Mouse (Mus musculus) hindbrain, embryonic 10.5 days (tissue): ENCODE data around the gene Stxbp6. TPM values are rescaled to one million over a fixed set of nuclear protein-coding genes. Genes with fewer than 3 reads are reported as not detected.
"Not testable (repeated sequence)": the region's sequence is repeated elsewhere in the genome, so short reads cannot be mapped to it uniquely, and the experiment has no call there.

ENCODE experiments used
- DNase-seq: peaks from one replicate; pipeline ENCODE4 v3.0.0-alpha.2; 2017; ENCODE audit warnings: low spot score
- H3K27ac ChIP-seq: fragments of 300-500 bp; sonication (generic); 2 replicates; pipeline ENCODE4 v1.5.1; 2016; ENCODE audit warnings: mild to moderate bottlenecking, moderate library complexity
- H3K27me3 ChIP-seq: fragments of 300-500 bp; sonication (generic); 2 replicates; pipeline ENCODE4 v1.6.1; 2016; ENCODE audit warnings: mild to moderate bottlenecking; ENCODE audit not compliant: poor library complexity, insufficient read depth, severe bottlenecking
- H3K36me3 ChIP-seq: fragments of 300-500 bp; sonication (generic); 2 replicates; pipeline ENCODE4 v1.6.1; 2016; ENCODE audit warnings: mild to moderate bottlenecking, moderate library complexity
- H3K4me1 ChIP-seq: fragments of 300-500 bp; sonication (generic); replicated peaks from 2 replicates; pipeline ENCODE4 v1.6.1; 2016; ENCODE audit warnings: mild to moderate bottlenecking
- H3K4me3 ChIP-seq: fragments of 300-500 bp; sonication (generic); 2 replicates; pipeline ENCODE4 v1.5.1; 2016; ENCODE audit warnings: mild to moderate bottlenecking, moderate library complexity
- H3K9me3 ChIP-seq: fragments of 300-500 bp; sonication (generic); 2 replicates; pipeline ENCODE4 v1.6.1; 2016; ENCODE audit warnings: mild to moderate bottlenecking, moderate library complexity
- WGBS: fragments of 180-500 bp; shearing (Covaris S2); methylation state at CpG from one replicate; pipeline ENCODE4 v1.1.7; 2016; 5-methylcytosine and 5-hydroxymethylcytosine counted together
- polyA plus RNA-seq: library from polyadenylated mRNA; unstranded; fragments of >200 nt; fragmentation: Nextera tagmentation; extraction: Ambion mirVana; gene quantifications from 2 replicates; pipeline ENCODE4 v1.2.1, GENCODE M21; 2016

Stxbp6 gene
- polyA plus RNA-seq, 1 experiment from 2014 or later = 14.9 TPM

DNA sequence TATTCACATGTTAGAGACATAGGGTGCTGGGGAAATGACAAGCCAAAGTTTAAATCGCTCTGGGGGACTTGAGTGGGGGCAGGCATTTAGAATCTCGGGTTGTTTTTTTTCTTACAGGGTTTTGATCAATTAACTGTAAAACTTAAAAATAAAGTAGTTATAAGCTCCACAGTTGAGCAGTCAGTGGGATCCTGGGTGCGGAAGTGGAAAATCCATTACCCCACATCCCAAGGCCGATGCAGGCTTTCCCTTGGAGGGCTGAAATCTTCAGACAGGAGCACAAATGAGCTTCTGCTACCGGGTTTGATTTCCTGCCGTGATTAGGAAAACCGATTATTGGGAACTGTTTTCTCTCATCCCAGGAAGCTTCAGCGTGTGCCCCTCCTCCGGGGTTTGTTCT lies 26.8 kb downstream of the Stxbp6 start:
- H3K36me3 ChIP-seq, DNase-seq, H3K27ac ChIP-seq, H3K27me3 ChIP-seq, H3K4me3 ChIP-seq, H3K4me1 ChIP-seq, H3K9me3 ChIP-seq: not testable (repeated sequence)
- 31% methylated on average over 9 of the region's 9 CpGs for WGBS

GRCm38 (mm10) chr12:45047172-45047571 lies 27.3 kb downstream of the Stxbp6 start:
- peaks cover 6% of the 10 kb centered on the region for H3K4me1 ChIP-seq
- H3K9me3 ChIP-seq = no peaks in the 10 kb centered on the region
- 86% methylated on average over 4 of the region's 4 CpGs for WGBS
- no peaks in the 10 kb centered on the region for H3K36me3 ChIP-seq
- DNase-seq = no peak
- H3K27ac ChIP-seq = no peak overlapping the region
- H3K27me3 ChIP-seq = no peaks in the 10 kb centered on the region
- no peak overlapping the region for H3K4me3 ChIP-seq

- DNase-seq = no peak
- Histone ChIP-seq H3K27me3 (no peaks in the 10 kb centered on the region), H3K4me3 (no peak overlapping the region), H3K9me3 (no peaks in the 10 kb centered on the region), H3K36me3 (no peaks in the 10 kb centered on the region), H3K27ac (no peak overlapping the region), H3K4me1 (peaks cover 8% of the 10 kb centered on the region)
- 99% methylated on average over 1 of the region's 1 CpGs for WGBS
Measured at GRCm38 (mm10) chr12:45044581-45044980, 29.9 kb downstream of the Stxbp6 start.

- no peaks in the 10 kb centered on the region for H3K27me3 ChIP-seq
- no peak for DNase-seq
- no peaks in the 10 kb centered on the region for H3K9me3 ChIP-seq
- 0 out of 2 replicates have a peak overlapping the region, but pooled peaks have one; percentile 29 for H3K27ac ChIP-seq
- H3K4me3 ChIP-seq = no peak overlapping the region
- H3K36me3 ChIP-seq = no peaks in the 10 kb centered on the region
- WGBS = 75% methylated on average over 10 of the region's 10 CpGs
- peaks cover 8% of the 10 kb centered on the region for H3K4me1 ChIP-seq
Measured at GRCm38 (mm10) chr12:45042591-45043091, 31.9 kb downstream of the Stxbp6 start.

GRCm38 (mm10) chr12:45037496-45037895 lies 37.0 kb downstream of the Stxbp6 start:
- H3K36me3 ChIP-seq = no peaks in the 10 kb centered on the region
- H3K9me3 ChIP-seq = no peaks in the 10 kb centered on the region
- H3K27ac ChIP-seq = no peak overlapping the region
- no peak for DNase-seq
- H3K27me3 ChIP-seq = no peaks in the 10 kb centered on the region
- H3K4me3 ChIP-seq = no peak overlapping the region
- peaks cover 5% of the 10 kb centered on the region for H3K4me1 ChIP-seq
- 86% methylated on average over 1 of the region's 1 CpGs for WGBS

DNA sequence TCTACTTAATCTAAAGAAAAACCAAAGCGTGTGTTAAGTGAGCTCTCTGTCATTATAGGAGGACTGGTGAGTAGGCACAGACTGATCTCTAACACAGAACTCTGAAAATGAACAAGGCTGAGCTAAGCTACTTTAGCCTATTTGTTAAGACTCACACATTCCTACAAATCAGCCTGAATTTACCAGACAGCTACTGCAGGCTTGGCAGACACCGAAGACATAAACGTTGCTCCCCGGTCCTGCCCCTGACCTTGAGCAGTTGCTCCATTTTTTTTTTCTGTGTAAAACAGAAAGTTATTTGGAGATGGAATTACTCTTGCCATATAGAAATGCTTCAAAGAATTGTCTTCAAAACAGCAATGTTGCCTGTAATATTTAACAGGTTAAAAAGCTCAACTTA lies 37.4 kb downstream of the Stxbp6 start:
- Histone ChIP-seq H3K27ac (no peak overlapping the region), H3K36me3 (no peaks in the 10 kb centered on the region), H3K9me3 (no peaks in the 10 kb centered on the region), H3K27me3 (no peaks in the 10 kb centered on the region), H3K4me3 (no peak overlapping the region), H3K4me1 (peaks cover under 1% of the 10 kb centered on the region; the same call in 1 of the 2 replicates)
- WGBS = 85% methylated on average over 4 of the region's 4 CpGs
- no peak for DNase-seq

- no peak overlapping the region for H3K4me3 ChIP-seq
- H3K27ac ChIP-seq = no peak overlapping the region
- H3K9me3 ChIP-seq = no peaks in the 10 kb centered on the region
- H3K4me1 ChIP-seq = no peaks in the 10 kb centered on the region
- 86% methylated on average over 3 of the region's 3 CpGs for WGBS
- no peaks in the 10 kb centered on the region for H3K27me3 ChIP-seq
- H3K36me3 ChIP-seq = no peaks in the 10 kb centered on the region
- DNase-seq = no peak
Measured at GRCm38 (mm10) chr12:45030681-45031080, 43.8 kb downstream of the Stxbp6 start.

DNA sequence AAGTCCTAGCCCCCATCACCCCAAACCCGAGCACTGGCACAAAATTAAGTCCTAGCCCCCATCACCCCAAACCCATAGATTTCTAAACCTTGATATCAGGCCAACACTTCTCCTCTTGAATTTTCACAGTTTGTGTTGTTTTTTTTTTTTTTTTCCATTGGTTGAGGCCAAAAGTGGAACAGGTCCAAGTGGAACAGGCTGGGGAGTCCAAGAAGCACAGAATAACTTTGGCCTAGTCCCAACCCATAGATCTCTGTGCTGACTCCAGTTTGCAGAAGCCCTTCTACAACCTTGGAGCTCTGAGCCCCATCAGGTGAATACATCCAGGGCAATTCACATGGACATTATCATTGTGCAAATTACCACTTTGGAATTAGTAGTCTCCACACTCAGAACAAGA lies 48.2 kb downstream of the Stxbp6 start:
- no peak overlapping the region for H3K27ac ChIP-seq
- WGBS = 70% methylated on average over 1 of the region's 1 CpGs
- H3K36me3 ChIP-seq = no peaks in the 10 kb centered on the region
- H3K9me3 ChIP-seq = no peaks in the 10 kb centered on the region
- H3K27me3 ChIP-seq = no peaks in the 10 kb centered on the region
- H3K4me1 ChIP-seq = no peaks in the 10 kb centered on the region
- no peak overlapping the region for H3K4me3 ChIP-seq
- no peak for DNase-seq

DNA sequence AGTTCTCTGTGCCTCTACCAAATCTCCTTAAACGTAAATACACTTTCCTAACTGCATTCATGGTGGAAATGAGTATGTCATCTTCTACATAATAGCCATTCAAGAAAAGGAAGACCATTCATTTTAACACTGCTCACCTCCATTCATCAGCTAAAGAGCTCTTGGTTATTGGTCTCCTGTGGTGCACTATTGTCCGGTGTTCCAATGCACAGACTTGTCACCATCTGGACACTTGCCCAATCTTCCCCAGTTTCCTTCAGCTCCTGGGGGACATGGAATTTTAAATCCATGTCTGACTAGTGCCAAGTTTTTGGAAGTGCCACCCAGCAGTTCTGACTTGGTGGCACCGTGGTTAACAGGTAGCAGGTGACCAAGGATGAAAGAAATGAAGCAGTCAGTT lies 54.5 kb downstream of the Stxbp6 start:
- 72% methylated on average over 3 of the region's 3 CpGs for WGBS
- no peak for DNase-seq
- Histone ChIP-seq H3K36me3 (no peaks in the 10 kb centered on the region), H3K4me1 (no peaks in the 10 kb centered on the region), H3K4me3 (no peak overlapping the region), H3K9me3 (no peaks in the 10 kb centered on the region), H3K27me3 (no peaks in the 10 kb centered on the region), H3K27ac (no peak overlapping the region)

DNA sequence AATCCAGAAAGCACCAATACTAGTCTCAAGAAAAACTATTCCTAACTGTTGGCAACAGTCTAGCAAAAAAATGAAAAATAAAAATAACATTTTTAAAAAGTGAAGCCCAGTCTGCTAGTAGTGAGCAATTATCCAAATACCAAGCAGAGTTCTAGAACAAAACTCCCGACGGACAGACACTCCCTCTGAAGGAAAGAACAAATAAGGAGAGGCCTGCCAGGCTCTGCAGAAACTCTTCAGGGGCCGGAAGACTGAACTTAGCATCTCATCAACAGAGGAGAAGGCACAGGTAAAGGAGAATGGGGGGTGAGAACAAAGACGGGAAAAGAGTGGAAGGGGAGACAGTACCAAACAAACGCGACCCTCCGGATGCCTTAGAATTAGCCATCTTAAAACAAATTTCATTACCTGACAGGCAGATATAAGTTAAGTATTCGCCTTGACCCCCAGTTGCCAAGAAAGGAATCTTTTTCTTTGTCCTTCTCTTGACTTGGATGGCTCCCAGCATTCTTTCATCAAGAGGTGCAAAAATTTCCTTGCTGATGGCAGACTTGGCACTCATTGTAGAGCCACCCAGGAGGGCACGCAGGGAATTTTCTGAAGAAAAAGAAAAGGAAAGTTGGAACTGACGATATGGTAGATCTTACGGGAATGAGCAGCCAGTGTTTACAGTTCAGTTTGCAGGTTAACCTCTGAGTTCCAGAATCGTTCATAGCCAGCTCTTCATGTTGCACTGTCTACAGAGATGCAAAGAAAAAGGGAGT lies 55.3 kb downstream of the Stxbp6 start:
- H3K36me3 ChIP-seq = no peaks in the 10 kb centered on the region
- H3K4me3 ChIP-seq = no peak overlapping the region
- H3K27me3 ChIP-seq = no peaks in the 10 kb centered on the region
- no peaks in the 10 kb centered on the region for H3K9me3 ChIP-seq
- 86% methylated on average over 12 of the region's 12 CpGs for WGBS
- no peaks in the 10 kb centered on the region for H3K4me1 ChIP-seq
- DNase-seq = no peak
- H3K27ac ChIP-seq = no peak overlapping the region

DNA sequence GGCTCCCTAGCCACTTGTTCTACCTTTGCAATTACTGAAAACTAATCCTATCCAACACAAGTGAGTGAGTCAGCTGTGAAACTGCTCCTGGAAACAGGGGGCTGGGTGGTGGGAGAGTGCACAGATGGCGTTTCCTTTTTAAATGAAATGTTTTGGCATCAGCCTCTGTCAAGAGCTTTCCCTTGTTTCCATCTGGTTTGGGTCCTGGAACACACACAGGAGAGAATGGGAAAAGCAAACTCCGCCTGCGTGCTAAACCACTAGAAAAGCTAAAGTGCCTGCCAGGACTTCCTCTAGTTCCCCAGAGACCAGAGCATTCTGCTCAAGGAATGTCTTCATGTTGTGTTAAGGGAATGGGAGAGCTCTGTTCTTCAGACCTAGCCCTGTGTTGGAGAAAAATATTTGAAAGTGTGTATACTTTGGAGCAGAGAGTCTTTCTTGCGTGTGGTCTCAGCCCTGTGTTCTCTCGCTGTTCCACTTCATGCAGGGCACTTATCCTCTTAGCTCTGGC lies 61.2 kb downstream of the Stxbp6 start:
- Histone ChIP-seq H3K4me3 (no peak overlapping the region), H3K27ac (no peak overlapping the region), H3K4me1 (no peaks in the 10 kb centered on the region), H3K9me3 (no peaks in the 10 kb centered on the region), H3K36me3 (no peaks in the 10 kb centered on the region), H3K27me3 (no peaks in the 10 kb centered on the region)
- DNase-seq = peak; percentile 16
- 74% methylated on average over 5 of the region's 5 CpGs for WGBS

DNA sequence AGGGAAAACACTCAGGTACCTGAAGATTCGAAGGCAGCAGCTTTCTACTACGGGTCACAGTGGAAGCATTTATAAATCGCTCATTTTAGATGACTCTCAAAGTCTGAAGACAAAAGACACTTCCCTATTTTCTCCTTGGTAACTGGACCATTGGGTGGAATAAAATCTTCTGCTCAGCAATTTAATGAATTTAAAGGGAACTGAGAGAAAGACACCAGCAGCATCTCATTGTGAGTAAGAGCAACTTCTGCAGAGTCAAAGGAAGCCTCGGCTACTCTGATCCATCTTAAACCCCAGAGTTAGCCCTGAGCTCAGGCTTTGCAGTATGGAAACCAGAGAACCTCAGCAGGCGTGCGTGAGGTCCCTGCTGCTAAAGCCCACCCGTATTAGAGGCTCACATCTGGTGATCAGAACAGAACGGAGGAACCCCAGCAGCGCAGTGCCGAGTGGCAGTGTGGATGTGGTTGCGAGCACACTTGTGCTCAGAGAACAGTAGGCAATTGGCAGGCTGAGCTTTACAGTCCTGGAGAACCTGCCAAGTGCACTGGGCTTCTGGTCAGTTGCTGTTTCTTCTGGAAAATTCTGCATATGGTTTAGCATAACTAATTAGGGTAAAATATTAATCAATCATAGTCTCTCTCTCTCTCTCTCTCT lies 62.9 kb downstream of the Stxbp6 start:
- no peak overlapping the region for H3K27ac ChIP-seq
- no peak for DNase-seq
- no peak overlapping the region for H3K4me3 ChIP-seq
- H3K36me3 ChIP-seq = no peaks in the 10 kb centered on the region
- no peaks in the 10 kb centered on the region for H3K9me3 ChIP-seq
- WGBS = 68% methylated on average over 11 of the region's 11 CpGs
- H3K4me1 ChIP-seq = no peaks in the 10 kb centered on the region
- H3K27me3 ChIP-seq = no peaks in the 10 kb centered on the region

GRCm38 (mm10) chr12:45011006-45011405 lies 63.5 kb downstream of the Stxbp6 start:
- DNase-seq = no peak
- Histone ChIP-seq H3K36me3 (no peaks in the 10 kb centered on the region), H3K27me3 (no peaks in the 10 kb centered on the region), H3K4me3 (no peak overlapping the region), H3K27ac (no peak overlapping the region), H3K4me1 (no peaks in the 10 kb centered on the region), H3K9me3 (no peaks in the 10 kb centered on the region)
